Mouse (Mus musculus) c-Kit-positive CD71-positive TER-119-negative erythroid progenitor cells, embryonic 14.5 days (primary cell): Measurements from ENCODE around the gene Adar.

Source experiments
- DNase-seq: peaks from one replicate; pipeline ENCODE4 v3.0.0-alpha.2; 2013; ENCODE audit warnings: low read depth

The Adar gene

GRCm38 (mm10) chr3:89714359-89715206, at the start of gene Adar:
Adar (plus strand) TSS chr3:89715022.
- DNase-seq = peak; percentile 66

- DNase-seq = no peak
These were observed 47.7 kb upstream of the Adar start for GRCm38 (mm10) chr3:89667131-89667530.

GRCm38 (mm10) chr3:89671334-89671733, 43.5 kb upstream of the Adar start:
- no peak for DNase-seq

- no peak for DNase-seq
These were observed 42.1 kb upstream of the Adar start for GRCm38 (mm10) chr3:89672573-89673317.

- DNase-seq = no peak
These were observed 37.2 kb upstream of the Adar start for GRCm38 (mm10) chr3:89677617-89678016.

GRCm38 (mm10) chr3:89686031-89686430, 28.8 kb upstream of the Adar start:
- DNase-seq = no peak

GRCm38 (mm10) chr3:89688694-89689581, 25.9 kb upstream of the Adar start:
- peak; percentile 23 for DNase-seq

- no peak for DNase-seq
These were observed 23.0 kb upstream of the Adar start for GRCm38 (mm10) chr3:89691776-89692175.

- no peak for DNase-seq
These were observed 18.5 kb upstream of the Adar start for GRCm38 (mm10) chr3:89696152-89696821.

GRCm38 (mm10) chr3:89698958-89699357, 15.9 kb upstream of the Adar start:
- no peak for DNase-seq

- no peak for DNase-seq
These were observed 14.4 kb upstream of the Adar start for GRCm38 (mm10) chr3:89700461-89700860.

GRCm38 (mm10) chr3:89703596-89703995, 11.2 kb upstream of the Adar start:
- no peak for DNase-seq

GRCm38 (mm10) chr3:89704064-89704463, 10.8 kb upstream of the Adar start:
- no peak for DNase-seq

GRCm38 (mm10) chr3:89715207-89715966, 565 bp downstream of the Adar start:
- peak; percentile 11 for DNase-seq

- DNase-seq = no peak
These were observed 1.1 kb downstream of the Adar start for GRCm38 (mm10) chr3:89715967-89716256.

- no peak for DNase-seq
These were observed 7.2 kb downstream of the Adar start for GRCm38 (mm10) chr3:89722032-89722431.

GRCm38 (mm10) chr3:89723400-89724084, 8.7 kb downstream of the Adar start:
- no peak for DNase-seq

GRCm38 (mm10) chr3:89727028-89727427, 12.2 kb downstream of the Adar start:
- DNase-seq = peak; percentile 42

GRCm38 (mm10) chr3:89728848-89729247, 14.0 kb downstream of the Adar start:
- no peak for DNase-seq
